Mouse (Mus musculus) MEL (cell line): ENCODE data around the gene Tenm3.

ENCODE experiments used
- BHLHE40 ChIP-seq: IDR thresholded peaks from 2 replicates; pipeline ENCODE4 v1.6.1; 2012; ENCODE audit warnings: low read depth, mild to moderate bottlenecking, inconsistent platforms, low read length, improper control_type of control experiment, borderline replicate concordance
- CTCF ChIP-seq, 3 experiments: IDR thresholded peaks in 2 of 3; conservative IDR thresholded peaks in 1 of 3; 2 replicates each; pipeline ENCODE4 v1.5.1; 2011 to 2012; ENCODE audit warnings: low read length in 3 of 3, low read depth in 2 of 3, mild to moderate bottlenecking in 2 of 3, improper control_type of control experiment in 1 of 3, inconsistent platforms in 1 of 3, mixed read lengths in 1 of 3, moderate library complexity in 1 of 3; ENCODE audit not compliant: control insufficient read depth in 1 of 3, insufficient read depth in 1 of 3, poor library complexity in 1 of 3, severe bottlenecking in 1 of 3
- E2F4 ChIP-seq: IDR thresholded peaks from 2 replicates; pipeline ENCODE4 v1.6.1; 2011; ENCODE audit warnings: low read depth, low read length, improper control_type of control experiment, borderline replicate concordance
- HCFC1 ChIP-seq: IDR thresholded peaks from 2 replicates; pipeline ENCODE4 v1.6.1; 2012; ENCODE audit warnings: low read depth, mild to moderate bottlenecking, inconsistent platforms, low read length, improper control_type of control experiment, moderate library complexity
- MAFK ChIP-seq: IDR thresholded peaks from 2 replicates; pipeline ENCODE4 v1.6.1; 2011; ENCODE audit warnings: low read depth, mild to moderate bottlenecking, low read length, improper control_type of control experiment, borderline replicate concordance
- MAX ChIP-seq: IDR thresholded peaks from 2 replicates; pipeline ENCODE4 v1.6.1; 2011; ENCODE audit warnings: low read length, improper control_type of control experiment
- MEF2A ChIP-seq: IDR thresholded peaks from 2 replicates; pipeline ENCODE4 v1.6.1; 2014; ENCODE audit warnings: low read depth, mild to moderate bottlenecking, inconsistent platforms, low read length, improper control_type of control experiment; ENCODE audit not compliant: poor library complexity, insufficient replicate concordance, severe bottlenecking; ENCODE audit errors: extremely low read depth
- MXI1 ChIP-seq: IDR thresholded peaks from 2 replicates; pipeline ENCODE4 v1.6.1; 2011; ENCODE audit warnings: mild to moderate bottlenecking, low read depth, low read length, improper control_type of control experiment
- NELFE ChIP-seq: IDR thresholded peaks from 2 replicates; pipeline ENCODE4 v1.6.1; 2011; ENCODE audit warnings: low read depth, low read length, improper control_type of control experiment
- POLR2A ChIP-seq, 2 experiments: IDR thresholded peaks; 2 replicates each; pipeline ENCODE4 v1.6.1; 2011 to 2012; ENCODE audit warnings: low read length in 2 of 2, mild to moderate bottlenecking in 2 of 2, control low read depth in 1 of 2, improper control_type of control experiment in 1 of 2, low read depth in 1 of 2, moderate library complexity in 1 of 2; ENCODE audit not compliant: control insufficient read depth in 1 of 2, insufficient read depth in 1 of 2, poor library complexity in 1 of 2
- RCOR1 ChIP-seq: IDR thresholded peaks from 2 replicates; pipeline ENCODE4 v1.6.1; 2012; ENCODE audit warnings: low read depth, mild to moderate bottlenecking, inconsistent platforms, low read length, improper control_type of control experiment
- SMC3 ChIP-seq: IDR thresholded peaks from 2 replicates; pipeline ENCODE4 v1.6.1; 2011; ENCODE audit warnings: low read depth, low read length, improper control_type of control experiment
- TAL1 ChIP-seq: IDR thresholded peaks from 2 replicates; pipeline ENCODE4 v1.6.1; 2012; ENCODE audit warnings: mild to moderate bottlenecking, inconsistent platforms, low read length, moderate library complexity, mixed read lengths
- USF1 ChIP-seq: IDR thresholded peaks from 2 replicates; pipeline ENCODE4 v1.6.1; 2014; ENCODE audit warnings: low read depth, mild to moderate bottlenecking, inconsistent platforms, low read length, improper control_type of control experiment, moderate library complexity

DNA sequence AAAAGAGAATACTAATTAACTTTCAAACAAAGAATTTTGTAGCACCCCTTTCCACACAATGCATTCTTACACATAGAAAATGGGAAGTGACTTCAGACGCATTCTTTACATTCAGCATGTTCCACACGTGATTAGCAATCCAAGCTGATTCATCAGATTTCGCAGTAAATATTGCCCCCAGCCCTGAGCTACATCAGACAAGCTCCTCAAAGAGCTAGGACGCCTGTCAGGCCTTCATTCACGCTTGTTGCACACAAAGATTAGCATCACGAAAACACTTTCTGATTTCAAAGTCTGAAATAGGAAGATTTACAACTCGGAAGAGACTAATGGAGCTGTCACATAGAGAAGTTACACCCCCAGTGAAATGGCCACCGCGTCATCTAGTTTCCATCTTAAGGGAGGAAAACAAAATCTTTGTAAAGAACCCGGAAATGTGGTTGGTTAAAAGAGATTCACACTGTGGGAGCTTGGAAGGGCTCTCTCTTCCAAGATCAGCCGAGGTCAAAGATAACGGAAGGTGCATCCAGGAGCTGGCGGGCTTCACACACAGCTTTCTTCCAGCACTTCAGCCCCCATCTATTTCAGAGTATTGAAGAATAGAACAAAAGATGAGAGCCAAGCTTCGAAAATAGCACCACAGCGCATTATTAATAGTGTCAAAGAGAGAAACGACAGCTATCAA, 406.1 kb downstream of the Tenm3 start:
- TF ChIP-seq POLR2A (IDR thresholded peaks at IDR 0.05; ENCODE audit: control insufficient read depth in 1 of 2, insufficient read depth in 1 of 2, low read depth in 1 of 2, low read length in 2 of 2, poor library complexity in 1 of 2) (no peak), CTCF (IDR thresholded peaks at IDR 0.05 in 2 of 3, conservative IDR thresholded peaks at IDR 0.05 in 1 of 3; ENCODE audit: control insufficient read depth in 1 of 3, insufficient read depth in 1 of 3, low read depth in 2 of 3, low read length in 3 of 3, poor library complexity in 1 of 3, severe bottlenecking in 1 of 3) (no peak), TAL1 (no peak), BHLHE40 (no peak), MEF2A (no peak), HCFC1 (no peak), NELFE (no peak), SMC3 (no peak), MAX (no peak), E2F4 (no peak), USF1 (no peak), MAFK (no peak), MXI1 (no peak), RCOR1 (no peak)
